Mouse (Mus musculus) urinary bladder, adult 18-20 months (tissue): ENCODE results near the gene Stard10.

Source experiments
- DNase-seq, 2 experiments: peaks; one replicate each; pipeline ENCODE4 v3.0.0; 2022; ENCODE audit warnings: low spot score in 2 of 2, mixed read lengths in 2 of 2

Stard10 gene

DNA sequence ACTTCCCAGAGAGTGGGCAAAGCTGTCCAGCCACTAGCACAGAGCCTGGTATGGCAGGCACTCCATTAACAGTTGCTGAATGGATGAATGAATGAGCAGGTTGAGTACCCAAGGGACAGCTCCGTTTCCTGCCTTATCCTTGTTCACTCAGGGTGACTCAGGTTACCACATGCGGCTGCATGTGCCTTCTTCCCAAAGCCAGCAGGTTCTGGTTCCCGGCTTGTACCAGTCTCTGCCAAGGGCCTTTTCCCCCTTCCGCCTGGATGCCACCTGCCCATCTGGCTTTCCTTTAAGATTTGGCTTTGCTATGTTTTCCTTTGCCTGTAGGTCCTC lies 13.9 kb downstream of the Stard10 start:
- DNase-seq = no peak

DNA sequence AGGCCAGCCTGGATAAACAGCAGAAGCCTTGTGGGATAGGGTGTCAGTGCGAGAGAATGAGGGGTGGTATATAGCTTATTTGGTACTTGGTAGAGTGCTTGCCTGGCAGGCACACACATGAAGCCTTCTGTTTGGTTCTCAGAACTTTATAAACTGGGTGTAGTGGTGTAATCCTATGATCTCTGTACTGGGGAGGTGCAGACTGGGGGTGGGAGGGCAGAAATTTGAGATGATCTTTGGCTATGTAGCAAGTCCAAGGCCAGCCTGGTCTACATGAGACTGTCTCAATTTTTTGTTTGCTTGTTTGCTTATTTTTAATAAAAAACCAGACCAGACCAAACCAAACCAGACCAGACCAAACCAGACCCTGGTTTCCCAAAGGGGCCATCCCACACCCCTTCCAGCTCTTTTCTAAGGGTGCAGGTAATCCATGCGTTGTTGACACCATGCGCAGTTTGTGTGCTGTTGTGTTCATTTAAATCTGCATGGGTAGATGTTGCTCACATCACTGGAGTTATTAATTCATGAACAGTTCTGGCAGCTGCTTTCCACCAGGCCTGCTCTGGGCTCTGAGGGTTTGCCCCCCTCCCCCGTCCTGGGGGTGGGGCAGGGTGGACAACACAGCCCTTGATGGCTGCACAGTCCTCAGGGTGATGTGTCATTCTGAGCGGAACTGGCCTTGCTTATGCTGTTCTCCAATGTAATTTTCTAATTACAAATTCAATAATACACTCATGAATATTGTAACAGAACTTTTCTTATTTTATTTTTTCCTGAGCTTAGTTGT lies 15.4 kb downstream of the Stard10 start:
- DNase-seq = no peak

DNA sequence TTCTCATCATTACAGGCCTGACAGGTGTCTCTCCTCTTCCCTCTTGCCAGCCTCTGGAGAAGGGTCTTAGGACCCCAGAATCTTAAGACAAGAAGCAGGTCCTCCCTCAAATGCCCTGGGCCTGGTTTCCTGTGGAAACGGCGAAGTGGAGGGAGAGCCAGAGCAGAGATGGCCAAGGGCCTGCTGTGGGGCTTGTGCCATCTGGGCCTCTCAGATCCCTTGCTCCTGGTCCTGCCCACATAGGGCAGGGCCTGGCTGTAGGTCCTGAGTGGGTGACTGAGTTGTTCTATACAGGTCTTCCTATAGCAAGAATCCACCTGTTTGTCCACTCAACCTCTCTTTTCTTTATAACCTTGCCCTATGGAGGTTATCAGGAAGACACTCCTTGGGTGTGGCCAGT lies 18.3 kb downstream of the Stard10 start:
- DNase-seq = no peak

DNA sequence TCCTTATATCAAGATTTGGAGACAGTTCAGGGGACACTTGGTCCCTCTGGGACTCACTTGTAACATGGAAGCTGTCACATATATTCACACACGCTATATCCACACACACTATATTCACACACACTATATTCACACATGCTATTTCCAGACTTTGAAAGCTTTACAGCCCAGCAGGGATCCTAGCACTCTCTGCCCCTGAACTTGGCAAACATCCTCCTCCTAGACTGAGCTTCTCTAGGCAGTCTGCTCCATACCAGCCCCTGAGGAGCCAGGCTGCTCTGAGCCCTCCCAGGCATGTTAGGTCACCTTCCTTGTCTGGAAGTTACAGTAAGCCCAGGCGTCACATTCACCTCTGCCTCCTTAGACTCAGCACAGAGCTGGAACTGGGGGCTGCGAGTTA lies 19.8 kb downstream of the Stard10 start:
- no peak for DNase-seq

DNA sequence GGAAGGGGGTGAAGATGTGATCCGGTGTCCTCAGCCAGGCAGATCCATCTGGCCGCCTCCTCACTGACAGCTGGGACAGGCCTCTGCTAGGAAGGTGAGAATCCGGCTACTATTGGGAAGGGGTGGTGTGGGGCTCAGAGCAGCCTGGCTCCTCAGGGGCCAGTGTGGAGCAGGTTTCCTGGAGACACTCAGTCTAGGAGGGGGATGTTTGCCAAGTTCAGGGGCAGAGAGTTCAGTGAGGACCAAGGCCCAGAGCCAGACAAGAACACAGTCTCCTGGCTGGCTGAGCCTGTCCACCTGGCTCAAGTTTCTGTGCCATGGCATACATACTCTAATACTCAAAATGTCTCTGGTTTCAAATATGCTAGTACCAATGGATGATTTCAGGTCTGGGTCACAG lies 20.5 kb downstream of the Stard10 start:
- DNase-seq = no peak

DNA sequence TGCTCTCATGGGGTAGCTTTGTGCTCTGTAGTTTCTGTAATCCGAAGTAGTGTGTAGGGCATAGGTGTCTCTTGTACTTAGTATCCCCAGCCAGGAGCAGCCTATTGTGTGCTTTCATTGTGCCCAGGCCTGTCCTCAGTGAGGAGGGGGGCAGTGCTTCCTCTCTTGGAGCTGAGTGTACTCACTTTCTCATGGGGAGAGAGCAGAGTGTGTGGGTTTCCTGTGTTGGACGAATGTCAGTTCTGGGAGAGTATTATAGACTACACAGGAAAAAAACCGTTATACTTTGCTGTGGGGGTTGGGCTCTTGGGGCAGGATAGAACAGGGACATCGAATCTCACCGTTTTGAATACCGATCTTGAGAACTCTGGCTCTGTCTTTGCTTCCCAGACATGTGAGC lies 24.5 kb downstream of the Stard10 start:
- no peak for DNase-seq

DNA sequence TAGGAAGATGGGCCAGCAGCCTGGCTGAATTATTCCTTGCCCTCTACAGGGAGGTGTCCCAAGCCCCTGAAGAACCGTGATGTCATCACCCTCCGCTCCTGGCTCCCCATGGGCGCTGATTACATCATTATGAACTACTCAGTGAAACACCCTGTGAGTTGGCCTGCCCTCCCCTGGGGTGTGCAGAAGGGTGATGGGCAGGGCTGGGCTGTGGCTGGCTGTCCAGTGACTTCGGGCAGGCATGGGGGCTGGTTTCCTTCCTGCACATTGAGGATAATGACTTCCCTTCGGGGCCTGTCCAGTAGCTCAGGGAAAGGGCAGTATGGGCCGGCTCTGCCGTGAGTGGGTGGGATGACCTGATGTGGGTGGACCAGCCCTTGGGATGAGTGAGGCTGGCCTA lies 26.2 kb downstream of the Stard10 start:
- no peak for DNase-seq

DNA sequence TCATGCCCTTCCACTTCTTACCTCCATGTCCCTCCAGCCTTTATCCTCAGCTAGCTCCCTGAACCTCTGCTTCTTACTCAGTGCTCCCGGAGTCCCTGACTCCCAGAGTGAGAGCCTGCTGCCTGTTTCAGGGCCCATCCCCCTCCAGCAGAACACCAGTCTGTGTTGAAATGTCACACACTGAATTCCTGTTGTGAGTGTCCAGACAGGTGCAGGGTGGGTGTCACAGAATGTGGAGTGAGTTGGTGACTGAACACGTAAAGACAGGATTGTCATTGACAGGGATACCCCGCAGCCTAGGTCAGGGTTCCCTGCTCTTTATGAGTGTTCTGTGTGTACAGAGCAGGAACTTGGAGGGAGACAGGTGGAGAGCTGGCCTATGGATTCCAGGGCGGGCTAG lies 28.0 kb downstream of the Stard10 start:
- no peak for DNase-seq

DNA sequence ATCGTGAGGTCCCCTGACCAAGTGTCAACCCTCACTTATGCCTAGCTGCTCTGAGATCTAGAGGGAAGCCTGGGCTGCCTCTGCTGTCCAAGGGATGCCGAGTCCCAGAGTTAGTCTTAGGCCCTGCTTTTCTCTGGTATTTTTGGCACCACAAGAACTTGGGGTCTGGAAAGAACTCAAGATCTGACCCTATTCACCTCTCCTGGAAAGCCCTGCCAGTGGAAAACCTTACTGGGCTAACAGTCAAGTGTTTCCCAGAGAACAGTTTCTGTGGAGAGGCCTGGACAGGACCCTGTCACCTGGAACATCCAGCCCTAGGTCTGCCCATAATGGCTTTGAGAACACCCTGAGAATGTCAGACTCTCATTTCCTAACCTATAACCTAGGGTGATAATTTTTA lies 30.1 kb downstream of the Stard10 start:
- no peak for DNase-seq

DNA sequence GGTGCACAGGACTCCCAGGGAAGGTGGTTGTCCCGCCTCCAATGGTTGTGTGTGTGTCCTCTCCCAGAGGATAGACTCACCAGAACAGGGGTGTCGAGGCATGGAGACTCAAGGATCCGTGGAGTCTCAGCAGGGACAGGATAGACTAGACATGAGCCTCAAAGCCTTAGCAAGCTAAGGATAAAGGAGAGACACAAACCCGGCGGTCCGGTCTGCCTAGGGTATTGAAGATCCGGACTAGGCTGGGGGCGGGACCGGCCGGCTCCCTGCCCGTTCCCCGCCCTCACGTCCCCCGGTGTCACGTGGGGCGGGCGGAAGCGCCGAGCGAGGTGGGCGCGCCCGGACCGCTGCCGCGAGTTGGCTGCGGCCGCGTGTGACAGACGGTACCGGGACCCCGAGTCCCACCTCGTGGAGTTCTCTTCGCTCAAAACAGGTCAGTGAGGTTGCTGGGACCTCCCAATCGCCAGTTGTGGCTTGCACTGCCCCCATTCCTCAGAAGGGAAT lies 30.9 kb downstream of the Stard10 start, which contains the start of gene Arap1:
Arap1 (plus strand) TSS at position 301 of the 504 bp plus-strand sequence.
- DNase-seq = peak; percentile 51 to 54

DNA sequence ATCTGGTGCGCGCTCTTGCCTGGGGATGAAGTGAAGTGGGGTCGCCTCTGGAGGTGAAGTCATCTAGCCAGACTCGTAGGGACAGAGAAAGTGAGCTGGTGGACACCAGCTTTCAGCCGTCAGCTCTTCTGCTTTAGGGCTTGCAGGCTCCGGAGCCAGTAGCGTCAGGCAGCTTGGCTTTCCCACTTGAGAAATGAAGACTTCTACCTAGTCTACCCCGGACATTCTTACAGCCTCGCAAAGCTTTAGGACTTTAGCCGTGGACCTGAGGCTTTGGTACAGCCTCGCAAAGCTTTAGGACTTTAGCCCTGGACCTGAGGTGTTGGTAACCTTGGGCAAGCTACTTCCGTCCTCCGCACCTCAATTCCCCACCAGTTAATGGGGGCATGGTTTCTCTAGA lies 31.4 kb downstream of the Stard10 start:
- no peak for DNase-seq

DNA sequence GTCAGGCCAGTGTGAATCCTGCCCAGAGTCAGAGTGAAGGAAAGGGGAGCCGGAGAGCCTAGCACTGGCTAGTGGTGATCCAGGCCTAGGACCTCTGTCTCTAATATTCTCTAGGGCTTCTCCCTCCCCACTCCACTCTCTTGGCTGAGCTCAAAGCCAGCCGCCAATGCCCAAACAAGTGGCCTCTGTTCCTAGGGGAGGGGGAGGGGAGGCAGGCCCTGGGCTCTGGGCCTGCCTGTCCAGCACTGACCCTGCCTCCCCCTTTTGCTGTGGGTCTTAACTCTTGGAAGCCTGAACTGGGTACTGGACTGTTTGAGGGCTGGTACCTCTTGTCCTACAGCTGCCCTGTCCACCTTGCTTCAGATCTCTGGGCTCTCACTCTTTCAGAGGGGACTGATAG lies 33.0 kb downstream of the Stard10 start:
- DNase-seq = no peak

DNA sequence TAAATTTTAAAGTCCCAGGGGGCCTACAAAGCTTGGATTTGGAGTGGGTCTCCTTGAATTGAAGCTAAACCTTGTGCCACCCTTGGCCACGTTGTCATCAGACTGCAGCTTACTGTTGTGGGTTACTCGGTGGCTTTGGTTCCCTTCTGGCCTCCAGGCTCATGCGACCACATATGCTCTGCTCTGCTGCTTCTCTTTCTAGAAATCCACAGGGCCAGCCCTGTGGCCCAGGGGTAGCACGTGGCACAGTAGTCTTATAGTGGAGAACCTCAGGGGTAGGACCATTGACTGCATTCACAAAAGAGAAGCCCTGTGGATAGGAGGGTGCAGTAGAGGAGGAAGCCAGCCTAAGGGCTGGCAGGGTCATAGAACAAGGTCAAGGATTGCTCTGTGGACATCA lies 35.5 kb downstream of the Stard10 start:
- DNase-seq = no peak

DNA sequence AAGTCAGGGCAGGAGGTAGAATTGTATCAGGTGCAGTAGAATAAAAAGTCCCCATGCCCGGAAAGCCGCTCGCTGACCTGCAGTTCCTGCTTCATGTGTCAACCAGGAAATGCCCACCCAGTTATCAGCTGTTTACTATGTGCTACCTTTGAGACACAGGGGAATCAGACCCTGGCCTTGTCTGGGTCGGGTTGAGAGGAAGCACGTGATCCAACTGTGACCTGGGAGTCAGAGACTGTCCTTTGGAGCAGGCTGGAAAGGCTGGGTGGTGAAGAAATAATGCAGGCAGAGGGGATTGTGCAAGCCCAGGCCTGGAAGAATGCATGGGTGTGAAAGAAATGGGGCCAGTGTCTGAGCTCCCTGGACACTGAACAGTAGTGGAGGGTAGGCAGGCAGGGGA lies 37.5 kb downstream of the Stard10 start:
- DNase-seq = no peak

DNA sequence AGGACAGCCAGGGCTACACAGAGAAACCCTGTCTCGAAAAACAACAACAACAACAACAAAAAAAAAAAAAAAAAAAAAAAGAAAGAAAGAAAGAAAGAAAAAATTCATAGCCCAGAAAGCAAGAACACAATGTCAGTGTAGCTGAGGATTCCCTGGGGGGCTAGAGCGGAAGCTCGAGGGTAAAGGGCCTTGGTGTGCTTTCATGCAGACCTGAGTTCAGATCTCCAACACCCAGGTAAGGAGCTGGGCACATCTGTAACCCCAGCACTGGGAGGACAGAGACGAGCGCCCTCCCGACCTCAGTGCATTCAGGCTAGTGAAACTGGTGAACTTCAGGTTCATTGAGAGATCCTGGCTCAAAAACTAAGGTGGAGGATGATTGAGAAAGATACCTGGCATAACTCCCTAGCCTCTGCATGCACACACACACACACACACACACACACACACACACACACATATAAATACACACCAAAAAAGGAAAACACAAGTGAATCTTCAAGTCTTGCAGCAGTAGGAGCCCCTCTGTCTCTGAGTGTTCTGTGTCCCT lies 38.7 kb downstream of the Stard10 start:
- no peak for DNase-seq

DNA sequence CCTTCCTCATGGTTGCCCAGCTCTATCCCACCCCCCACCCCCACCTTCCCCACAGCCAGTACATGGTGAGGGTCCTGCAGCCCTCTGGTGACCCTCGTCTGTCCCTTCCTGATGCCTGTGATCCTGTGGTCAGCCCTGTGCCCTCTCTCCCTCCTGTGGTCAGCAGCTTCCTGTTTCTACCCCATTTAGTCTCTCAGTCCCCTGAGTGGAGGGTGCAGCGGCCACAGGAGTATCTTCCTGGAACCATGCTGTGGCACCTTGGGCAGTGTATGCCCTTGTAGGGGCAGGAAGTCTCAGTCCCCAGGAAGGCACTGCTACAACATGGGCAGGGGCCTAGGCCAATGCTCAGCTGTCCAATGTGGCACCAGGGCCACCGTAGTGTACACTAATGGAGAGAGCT lies 40.0 kb downstream of the Stard10 start:
- no peak for DNase-seq

DNA sequence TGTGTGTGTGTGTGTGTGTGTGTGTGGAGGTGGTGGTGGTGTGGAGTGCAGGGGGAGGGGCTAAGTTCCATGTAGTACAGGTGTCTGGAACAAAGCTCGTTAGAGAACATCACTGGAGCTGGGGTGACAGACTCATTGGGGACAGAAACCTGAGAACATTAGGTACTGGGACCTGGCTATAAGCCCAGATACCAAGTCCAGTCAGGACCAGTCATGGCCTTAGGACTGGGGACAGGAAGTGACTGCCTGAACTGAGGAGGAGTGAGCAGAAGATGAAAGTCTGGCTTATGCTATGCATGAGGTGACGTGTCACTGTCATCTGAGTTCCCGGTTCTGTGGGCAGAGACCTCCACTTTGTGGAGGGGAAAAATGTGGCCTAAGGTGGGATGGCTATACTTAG lies 43.5 kb downstream of the Stard10 start:
- DNase-seq = no peak

DNA sequence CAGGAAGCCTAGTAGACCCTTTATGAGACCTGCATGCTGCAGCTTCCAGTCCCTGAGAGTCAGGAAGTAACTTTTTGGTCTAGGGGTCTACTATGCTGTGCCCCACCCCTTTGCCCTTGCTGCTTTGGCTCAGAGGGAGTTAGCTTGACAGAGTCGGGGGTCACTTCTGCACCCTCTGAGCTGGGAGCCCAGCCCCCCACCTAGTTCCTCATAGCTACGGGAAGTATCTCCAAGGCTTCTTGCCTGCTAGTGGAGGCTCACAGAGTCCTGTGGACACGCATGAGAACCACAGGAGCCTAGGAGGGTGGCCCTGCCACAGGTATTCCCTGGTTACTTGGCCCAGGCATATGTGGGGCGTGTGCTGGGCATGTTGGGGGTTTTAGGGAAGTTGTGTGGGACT lies 44.1 kb downstream of the Stard10 start:
- no peak for DNase-seq

DNA sequence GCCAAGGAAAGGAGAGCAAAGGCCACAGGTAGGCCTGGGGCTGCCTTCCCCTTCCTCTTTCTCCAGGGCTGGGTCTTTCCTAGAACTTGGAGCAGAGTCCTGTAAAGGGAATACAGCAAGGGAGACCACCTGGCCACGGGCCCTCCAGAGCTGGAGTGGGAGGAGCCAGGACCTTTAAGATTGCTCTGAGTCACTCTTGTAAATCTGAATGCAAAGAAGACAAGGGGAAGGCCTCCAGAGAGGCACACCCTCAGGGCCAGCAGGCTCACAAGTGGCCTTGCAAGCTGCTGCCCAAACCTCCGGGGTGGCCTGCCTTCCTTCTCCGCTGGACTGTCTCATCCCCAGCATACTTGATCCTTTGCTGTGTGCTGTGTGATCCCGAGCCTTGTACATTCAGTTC lies 44.9 kb downstream of the Stard10 start:
- DNase-seq = no peak

DNA sequence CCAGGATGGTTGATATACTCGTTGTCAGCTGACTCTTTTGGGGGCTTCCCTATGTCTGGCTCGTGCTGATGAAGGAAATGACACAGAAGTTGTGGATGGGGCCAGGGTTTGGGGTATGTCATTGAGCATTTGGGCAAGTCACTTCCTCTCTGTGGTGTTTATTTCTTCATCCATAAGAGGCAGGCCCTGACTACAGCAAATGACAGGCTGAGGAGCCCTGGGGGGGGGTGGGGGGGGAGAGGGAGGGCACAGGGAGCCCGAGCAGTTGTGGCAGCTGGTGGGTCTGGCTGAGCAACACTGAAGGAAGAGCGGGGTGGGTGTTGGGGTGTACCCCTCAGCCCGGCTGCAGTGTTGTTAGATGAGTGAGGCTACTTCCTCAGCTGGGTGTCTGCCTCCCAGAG lies 45.9 kb downstream of the Stard10 start:
- no peak for DNase-seq

DNA sequence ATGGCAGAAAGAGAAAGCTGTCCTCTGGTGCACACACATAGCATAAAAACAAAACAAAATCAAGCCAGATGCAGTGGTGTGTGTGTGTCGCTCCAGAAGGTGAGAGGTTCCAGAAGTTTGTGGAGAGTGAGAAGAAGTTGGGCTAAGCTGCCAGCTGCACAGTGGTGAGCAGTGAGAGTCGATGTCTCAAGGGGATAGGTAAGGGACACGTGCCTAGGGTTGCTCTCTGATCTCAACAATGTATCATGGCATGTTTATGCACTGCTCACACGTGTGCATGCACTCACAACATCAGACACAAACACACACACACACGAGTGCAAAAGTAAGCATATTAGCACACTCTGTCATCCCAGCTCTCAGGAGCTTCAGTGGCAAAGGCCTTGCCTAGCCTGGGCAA lies 47.0 kb downstream of the Stard10 start:
- DNase-seq = no peak

DNA sequence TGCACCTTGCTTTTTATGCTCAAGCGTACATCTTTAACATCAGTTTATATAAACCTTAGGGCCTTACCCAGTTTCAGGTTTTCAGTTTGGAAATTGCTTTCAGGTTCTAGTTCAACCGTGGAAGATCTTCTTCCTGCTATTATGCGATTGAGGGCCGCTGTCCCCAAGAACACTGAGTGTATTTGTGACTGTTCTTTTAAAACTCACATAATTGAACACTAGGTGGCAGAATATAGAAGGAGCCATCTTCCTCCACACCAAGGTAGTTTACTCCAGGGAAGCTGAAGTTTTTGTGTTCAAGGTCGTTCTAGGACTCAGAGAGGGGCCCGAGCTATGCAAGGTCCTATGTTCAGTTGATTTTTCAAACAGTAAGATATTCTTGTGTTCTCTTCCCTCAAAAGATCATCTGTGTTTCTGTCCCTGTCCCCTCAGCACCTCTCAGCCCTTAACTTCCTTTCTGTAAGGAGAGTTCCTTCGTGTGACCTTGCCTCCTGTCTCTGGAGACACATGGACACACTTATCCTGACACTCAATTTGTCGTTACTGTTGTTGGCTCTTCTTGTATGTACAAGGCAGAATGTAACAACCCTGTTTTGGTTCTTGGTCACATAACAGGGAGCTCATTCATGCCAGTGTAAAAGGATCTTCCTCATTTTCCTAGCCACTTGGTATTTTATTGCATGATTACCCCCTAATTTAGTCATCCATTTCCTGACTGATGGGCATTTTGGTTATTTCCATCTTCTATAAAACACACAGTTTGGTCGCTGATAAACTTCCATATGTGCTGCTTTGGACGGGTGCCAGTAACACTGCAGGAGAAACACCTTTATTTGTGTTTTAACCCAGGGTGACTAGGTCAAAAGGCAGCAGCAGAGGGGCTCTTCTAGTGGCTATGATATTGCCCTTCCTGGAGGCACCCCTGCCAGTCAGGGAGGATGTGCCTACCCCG lies 51.3 kb downstream of the Stard10 start:
- no peak for DNase-seq

DNA sequence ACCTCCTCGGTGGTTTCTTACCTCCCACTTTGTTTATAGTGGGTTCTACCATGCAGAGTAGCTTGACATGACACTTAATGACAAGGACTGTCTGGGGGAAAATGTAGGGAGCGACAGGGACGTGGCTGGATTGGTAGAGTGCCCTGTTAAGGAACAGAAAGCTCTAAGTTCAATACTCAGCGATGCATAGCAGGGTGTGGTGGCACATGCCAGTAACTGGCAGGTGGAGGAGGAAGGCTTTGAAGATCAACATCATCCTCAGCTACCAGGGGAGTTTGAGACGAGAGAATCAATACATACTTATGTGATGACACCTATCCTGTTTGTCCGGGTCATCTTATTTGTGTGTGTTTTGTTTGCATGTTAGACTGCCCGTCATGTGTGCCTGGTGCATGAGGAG lies 52.8 kb downstream of the Stard10 start:
- DNase-seq = no peak
